Mouse (Mus musculus) neutrophil, adult 83 days (primary cell): ENCODE results near the gene Skida1. TPM values are rescaled to one million over a fixed set of nuclear protein-coding genes. Genes with fewer than 3 reads are reported as not detected.

Experiments used
- total RNA-seq, 2 experiments: library from RNA; stranded (reverse); gene quantifications; one replicate each; pipeline ENCODE4 v1.2.4; 2023

The Skida1 gene
- under 1 TPM in 1 of 2 experiments, not detected in 1; 0.15 TPM for total RNA-seq

DNA sequence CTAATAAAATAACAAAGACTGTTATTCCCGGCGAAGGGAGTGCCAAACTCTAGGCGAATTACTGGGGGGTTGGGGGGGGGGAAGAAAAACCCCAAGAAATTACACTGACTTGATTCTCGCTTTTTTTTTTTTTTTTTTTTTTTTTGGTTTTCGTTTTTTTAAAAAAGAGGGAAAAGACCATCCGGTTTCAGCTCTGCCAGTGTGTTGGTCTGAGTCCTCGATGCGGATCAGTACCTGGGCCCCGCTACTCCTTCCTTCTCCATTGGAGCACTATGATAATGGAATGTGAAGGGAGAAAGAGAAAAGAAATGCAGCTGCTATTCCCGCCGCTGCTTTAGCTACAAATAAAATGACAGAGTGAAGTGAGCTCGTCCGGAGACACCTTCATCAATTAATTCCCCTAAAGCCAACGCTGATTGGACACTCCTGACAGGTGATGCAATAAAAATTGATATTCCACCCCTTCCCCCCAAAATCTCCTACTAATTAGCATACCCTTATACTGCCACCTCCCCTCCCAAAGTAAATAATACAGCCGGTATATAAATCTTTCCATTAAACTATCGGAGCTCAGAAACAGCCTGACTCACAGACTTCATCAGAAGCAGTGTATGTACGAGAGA is at the start of gene Skida1:
Skida1 (minus strand) TSS at position 599 of the 623 bp plus-strand sequence.

DNA sequence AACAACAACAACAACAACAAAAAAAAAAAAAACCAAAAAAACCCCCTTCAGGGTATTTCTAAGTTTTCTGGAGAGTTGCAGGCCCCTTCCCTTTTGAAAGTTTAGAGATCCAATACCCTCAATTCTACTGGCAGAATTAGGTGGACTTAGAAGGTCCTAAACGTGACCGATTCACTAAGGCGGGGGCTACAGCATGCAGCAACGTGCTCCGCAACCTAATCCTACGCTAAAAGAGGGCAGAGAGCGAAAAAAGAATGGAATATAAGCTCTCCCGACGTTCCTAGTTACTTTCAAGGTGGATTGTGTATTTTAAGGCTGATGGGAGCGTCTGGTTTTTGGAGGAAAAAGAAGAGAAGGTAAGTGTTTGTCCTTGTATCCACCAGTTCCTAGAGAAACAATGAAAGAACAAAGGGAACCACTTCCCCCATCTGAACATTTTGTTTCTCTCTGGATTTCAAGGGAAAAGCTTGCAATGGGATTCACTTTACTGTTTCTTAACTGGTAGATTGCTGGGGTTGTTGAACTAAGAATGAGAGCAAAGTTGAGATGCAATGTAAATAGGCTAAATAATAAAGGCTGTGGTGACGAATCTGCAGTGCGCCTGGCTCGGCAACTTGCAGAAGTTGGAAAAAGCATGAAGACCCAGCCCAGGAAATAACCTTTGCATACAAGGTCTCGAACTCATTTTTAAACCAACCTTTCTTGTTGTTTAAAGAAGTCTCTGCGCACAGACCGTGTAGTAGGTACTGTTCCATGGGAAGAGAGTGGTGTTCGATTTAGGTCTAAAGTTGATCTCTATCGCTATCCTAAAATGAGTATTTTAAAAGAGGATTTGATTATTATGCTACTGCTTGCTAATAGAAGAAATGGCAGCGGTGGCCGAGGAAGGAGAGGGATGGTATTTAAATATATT is 6.4 kb upstream of the Skida1 start, which contains the start of gene Mllt10:
Mllt10 (plus strand) TSS at position 222 of the 913 bp plus-strand sequence.

DNA sequence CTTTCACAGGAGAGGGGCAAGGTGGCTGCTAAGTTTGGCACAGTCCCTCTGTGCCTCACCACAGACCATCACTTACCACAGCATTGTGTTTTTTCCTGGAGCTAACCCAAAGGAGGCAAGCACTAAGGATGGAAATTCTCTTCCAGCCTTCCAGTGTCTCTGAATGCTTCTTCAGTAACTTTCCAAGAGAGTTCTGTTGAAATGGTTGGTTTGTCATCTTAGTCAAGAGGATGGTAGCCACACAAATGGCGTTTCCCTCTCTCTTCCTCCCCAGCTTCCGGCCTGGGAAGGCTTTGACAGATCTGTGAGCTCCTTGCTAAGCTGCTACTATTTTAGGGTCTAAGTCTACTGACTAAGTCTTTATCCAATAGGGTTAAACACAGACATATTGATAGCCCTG is 11.4 kb downstream of the Skida1 start, which contains the start of gene A930004D18Rik:
A930004D18Rik (minus strand) TSS at position 247 of the 400 bp plus-strand sequence.

DNA sequence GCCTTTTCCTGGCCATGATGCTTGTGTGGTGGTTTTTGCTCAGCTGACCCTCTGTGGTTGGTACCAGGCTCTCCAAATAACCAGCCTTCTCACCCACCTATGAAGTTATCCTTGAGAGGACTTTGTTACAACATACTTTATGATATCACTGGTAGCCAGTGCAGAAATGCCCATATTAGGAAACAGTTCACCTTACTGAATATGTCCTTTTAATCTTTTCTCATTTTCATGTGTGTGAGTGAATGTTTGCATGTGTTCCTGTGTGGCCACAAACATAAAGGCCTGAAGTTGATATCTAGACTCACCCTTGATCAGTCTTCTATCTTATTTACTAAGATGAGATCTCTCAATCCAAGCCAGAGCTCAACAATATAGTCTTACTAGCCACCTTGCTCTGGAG is 52.0 kb downstream of the Skida1 start, which contains the start of gene H2al2a:
H2al2a (minus strand) TSS at position 101 of the 400 bp plus-strand sequence.

Other genes starting within 250 kb of the Skida1 start
- gene H2al2a, start 52.1 kb downstream of the Skida1 start, total RNA-seq = not detected
- not detected for gene A930004D18Rik, start 11.3 kb downstream of the Skida1 start, total RNA-seq
- 10 to 100 TPM; 83.9 to 86.0 TPM for gene Mllt10, start 6.2 kb upstream of the Skida1 start, total RNA-seq